Mouse (Mus musculus) layer of hippocampus, adult 9-11 months (tissue): Measurements from ENCODE around the gene Mrgprh.
"Not testable (repeated sequence)": the region's sequence is repeated elsewhere in the genome, so short reads cannot be mapped to it uniquely, and the experiment has no call there.

Experiments
- DNase-seq: peaks from one replicate; pipeline ENCODE4 v3.0.0; 2022

Mrgprh gene

DNA sequence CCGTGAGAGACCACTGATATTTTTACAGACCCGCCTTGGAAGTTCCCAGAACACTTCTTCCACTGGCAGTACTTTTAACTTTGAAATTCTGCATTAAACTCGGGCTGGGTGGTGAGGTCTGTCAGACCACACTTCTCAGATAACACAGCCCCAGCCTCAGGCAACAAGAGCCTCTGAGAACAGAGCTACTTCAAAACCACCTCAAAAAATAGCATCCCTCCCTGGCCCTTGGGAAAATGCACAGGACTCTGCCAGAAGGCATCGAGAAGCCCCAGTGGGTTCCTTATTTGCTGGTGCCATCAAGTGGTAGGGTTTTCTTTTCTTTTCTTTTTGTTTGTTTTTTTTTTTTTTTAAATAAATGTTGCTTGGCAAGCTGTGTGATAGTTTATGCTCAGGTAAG lies 7.2 kb upstream of the Mrgprh start:
- DNase-seq = no peak

GRCm38 (mm10) chr17:12872275-12873028 lies 3.4 kb upstream of the Mrgprh start:
- peak; percentile 78 for DNase-seq

DNA sequence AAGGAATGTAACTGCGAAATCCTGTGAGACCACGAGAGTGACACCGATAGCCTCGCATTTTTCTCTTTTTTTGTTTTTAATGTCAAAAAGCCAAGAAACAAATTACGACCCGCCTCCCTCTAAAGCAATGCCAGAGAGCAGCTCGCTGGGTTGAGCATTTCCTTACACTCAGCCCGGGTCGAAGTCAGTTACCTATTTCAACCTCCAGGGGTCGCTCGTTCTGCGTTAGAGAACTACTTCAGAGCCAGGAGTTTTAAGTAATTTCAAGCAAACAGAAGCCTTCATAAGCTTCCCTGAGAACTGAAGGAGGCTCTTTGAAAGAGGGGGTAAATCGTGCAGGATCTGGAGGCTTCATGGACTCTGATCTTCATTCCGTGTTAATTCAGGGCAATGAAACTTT lies 4.3 kb downstream of the Mrgprh start:
- DNase-seq = peak; percentile 77

DNA sequence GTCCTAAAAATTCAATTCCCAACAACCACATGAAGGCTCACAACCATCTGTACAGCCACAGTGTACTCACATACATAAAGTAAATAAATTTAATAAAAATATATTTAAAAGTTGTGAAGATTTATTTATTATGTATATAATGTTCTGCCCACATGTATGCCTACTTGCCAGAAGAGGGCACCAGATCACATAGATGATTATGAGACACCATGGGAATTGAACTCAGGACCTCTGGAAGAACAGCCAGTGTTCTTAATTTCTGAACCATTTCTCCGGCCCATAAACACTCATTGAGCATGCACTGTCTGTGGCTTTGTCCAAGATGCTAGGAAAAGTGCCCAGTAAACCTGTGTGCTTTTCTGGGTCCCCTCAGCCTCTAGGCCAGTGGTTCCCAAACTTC lies 5.4 kb downstream of the Mrgprh start:
- DNase-seq = no peak

GRCm38 (mm10) chr17:12886620-12887019 lies 10.8 kb downstream of the Mrgprh start:
- DNase-seq = no peak

GRCm38 (mm10) chr17:12887021-12887775 lies 11.4 kb downstream of the Mrgprh start:
- no peak for DNase-seq

DNA sequence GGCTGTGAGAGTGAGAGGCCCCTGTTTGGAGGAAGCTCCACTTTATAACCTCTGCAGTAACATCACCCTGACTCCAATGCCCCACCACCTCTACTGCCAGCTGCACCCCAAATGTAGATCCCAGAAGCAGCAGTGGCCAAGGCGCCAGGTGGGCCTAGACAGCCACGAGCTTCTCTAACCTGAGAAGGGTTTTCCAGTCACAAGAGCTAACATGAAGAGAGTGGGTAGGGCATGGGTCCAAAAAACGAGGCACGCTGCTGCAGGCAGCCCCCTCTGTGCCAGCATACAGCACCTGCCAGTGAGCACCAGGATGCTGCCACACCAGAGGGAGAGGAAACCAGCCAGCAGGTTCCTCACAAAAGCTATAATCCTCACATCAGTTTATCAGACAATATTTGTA lies 15.2 kb downstream of the Mrgprh start:
- no peak for DNase-seq

DNA sequence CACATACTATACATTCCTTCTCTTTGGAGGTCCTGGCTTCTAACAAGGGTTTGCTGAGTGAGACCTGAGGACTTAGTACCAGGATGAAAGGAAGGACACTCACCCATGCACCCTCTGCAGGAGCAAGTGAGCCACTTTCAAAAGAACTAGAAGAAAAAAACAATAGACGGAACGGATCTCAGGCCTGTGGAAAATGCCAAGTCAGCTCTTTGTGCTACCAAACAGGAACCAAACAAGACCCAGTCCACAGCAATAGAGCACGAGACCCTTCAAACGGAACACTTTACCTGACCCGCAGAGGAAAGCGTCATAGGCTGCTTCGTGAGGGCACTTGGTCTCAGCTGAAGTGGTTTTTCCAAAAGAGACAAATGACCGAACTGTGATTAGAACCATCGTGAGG lies 16.2 kb downstream of the Mrgprh start:
- no peak for DNase-seq

DNA sequence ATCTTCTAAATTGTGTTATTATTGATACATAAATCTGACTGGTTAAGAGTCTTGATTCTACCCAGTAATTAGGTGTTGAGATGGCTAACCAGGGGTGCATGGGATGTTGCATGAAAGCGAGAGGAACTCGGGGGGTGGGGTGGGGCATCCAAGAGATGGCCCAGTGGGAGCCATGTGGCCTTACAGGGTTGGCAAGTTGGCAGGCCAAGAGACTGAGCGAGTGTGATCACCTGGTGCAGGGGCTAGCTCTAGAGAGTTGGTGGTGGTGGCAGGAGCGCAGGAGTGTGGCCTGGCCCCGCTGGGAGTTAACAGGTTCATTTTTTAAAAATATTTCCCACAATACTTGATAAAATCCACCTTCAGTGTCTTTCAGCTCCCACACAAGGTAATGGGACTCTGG lies 21.8 kb downstream of the Mrgprh start:
- no peak for DNase-seq

DNA sequence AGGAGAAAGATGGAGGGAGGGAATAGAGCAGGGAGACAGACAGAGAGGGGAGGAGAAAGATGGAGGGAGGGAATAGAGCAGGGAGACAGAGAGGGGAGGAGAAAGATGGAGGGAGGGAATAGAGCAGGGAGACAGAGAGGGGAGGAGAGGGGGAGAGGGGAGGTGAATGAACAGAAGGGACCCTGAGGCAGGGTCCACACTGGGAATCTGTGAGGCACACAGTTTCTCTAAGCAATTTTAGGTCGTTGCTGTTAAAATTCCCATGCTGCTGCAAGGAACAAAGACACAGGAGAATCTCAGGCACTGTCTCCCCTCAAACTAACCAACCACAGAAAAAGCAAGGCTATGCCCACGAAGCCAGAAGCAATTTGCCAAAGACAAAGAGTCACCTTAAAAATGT lies 22.8 kb downstream of the Mrgprh start:
- not testable (repeated sequence) for DNase-seq

DNA sequence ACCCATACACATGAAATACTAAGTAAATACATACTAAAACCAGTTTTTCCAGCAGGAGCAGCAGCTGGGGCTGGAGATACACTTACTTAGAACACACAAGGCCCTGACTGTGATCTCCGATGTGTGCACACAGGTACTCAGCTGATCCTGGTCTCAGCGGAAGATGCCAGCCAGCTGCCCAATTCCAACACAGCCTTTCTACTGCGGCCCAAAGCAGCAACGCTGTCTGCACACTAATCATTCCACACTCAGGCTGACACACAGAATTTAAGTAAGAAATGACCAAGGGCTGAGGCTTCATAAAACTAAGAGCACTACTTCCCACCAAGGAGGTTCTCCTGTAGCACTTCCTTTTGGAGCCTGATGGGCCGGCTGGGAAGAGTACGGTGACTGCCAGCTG lies 26.5 kb downstream of the Mrgprh start:
- DNase-seq = no peak

GRCm38 (mm10) chr17:12903372-12904333 lies 27.8 kb downstream of the Mrgprh start:
- no peak for DNase-seq

GRCm38 (mm10) chr17:12904349-12904748 lies 28.5 kb downstream of the Mrgprh start:
- no peak for DNase-seq

DNA sequence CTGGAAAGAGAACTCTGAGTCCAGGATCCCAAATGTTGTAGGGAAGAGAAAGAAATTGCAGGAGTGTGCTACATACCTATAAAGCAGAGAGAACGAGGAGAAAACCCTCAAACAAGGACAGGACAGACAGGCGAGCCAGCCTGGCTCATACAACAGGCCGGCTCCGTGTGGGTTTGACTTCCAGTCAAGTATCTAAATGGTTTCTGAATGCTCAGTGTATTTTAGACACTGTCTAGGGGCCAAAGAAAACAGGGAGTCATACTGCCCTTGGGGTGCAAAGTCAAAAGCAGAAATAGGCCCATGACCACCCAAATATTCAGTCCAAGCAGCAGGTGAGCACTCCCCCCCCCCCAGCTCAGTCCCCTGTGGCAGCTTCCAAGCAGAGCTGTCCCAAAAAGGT lies 30.0 kb downstream of the Mrgprh start:
- no peak for DNase-seq

- DNase-seq = no peak
These were observed 30.6 kb downstream of the Mrgprh start for GRCm38 (mm10) chr17:12906436-12906835.

DNA sequence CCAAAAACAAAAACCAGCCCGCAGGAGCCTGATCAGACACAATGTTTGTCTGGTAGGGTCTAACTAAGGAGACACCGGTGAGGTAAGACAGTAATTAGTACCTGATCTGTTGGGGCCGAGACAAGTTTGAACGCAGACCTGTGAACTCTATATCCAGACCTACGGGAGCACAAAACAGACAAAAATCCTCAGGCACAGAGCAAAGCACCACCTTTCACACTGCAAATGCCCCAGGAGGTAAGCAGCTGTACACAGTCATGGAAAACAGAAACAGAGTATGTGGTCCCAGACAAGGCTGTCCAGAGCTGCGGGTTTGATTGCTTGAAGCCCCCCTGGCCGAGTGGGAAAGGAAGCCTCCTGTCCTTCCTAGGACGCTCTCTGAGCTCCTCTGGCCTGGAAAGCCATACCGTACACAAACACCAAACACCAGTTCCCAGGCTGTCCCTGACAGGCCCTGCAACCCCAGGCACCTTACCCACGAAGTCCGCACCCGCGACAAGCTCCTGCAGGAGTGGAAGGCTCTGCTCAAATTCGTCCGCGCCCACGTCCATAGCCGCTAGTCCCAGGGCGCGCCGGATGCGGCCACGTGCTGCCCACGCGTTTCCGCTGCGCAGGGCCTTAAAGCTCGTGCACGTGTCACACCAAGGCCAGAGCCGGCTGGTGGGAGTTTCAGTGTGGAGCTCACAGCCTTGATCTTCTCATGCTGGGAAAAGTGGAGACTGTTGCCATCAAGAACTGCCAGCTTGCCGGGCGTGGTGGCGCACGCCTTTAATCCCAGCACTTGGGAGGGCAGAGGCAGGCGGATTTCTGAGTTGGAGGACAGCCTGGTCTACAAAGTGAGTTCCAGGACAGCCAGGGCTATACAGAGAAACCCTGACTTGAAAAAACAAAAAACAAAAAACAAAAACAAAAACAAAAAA lies 33.8 kb downstream of the Mrgprh start, which contains the start of gene Pnldc1:
Gene Pnldc1 (minus strand): TSS at position 870 of the 920 bp plus-strand sequence.
- no peak for DNase-seq

GRCm38 (mm10) chr17:12910391-12910790 lies 34.6 kb downstream of the Mrgprh start:
- no peak for DNase-seq

DNA sequence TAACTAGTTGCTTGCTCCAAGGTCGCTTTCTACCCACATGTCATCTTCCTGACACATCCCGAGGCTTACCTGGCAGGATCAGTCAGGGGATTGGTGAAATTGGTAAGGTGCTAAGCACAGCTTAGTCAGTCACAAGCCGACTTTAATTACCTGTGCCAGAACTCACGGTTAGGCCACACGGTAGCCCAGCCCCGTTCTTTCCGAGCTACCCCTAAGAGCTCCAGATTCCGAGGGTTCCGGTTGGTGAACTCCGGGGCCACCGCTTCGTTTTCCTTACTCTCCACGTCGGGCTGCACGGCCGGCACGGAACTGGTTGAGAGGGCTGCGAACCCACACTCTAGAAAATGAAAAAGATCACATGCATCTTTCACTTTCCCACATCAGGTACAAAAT lies 39.6 kb downstream of the Mrgprh start, which contains the start of gene Tcp1:
Gene Tcp1 (plus strand): TSS at position 214 of the 393 bp plus-strand sequence.
- no peak for DNase-seq

DNA sequence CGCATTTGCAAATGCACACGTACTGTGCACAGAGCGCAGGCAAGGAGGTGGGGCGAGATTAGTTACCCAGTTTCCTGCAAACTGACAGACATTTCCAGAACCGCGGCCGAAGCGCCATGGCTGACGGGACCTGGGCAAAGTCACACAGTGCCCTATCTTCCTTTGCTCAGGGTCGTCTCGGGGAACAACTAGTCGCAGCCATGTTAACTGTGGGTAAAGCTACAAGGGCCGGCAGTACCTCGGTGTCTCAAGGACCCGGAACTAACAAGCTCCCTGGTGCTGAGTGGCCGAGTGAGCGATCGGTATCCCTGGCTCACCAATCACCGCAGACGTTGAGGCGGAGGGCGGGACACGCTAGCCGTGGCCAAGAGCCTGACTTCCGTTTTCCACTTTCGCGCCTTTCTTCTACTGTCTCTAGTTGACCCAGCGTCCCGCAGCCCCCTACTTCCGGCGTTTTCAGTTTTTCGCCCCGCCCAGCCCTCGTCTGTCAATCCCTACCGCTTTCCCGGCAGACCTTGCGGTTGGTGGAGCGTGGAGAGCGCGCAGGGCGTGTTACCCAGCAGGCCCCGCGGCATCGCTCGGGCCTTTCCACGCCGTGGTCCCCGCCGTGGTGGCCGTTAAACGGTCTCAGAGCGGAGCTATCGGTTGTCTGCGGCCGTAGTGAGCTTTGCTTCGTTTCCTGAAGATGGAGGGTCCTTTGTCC lies 40.2 kb downstream of the Mrgprh start, which contains the start of gene Mrpl18:
Gene Mrpl18 (minus strand): TSS at position 465 of the 703 bp plus-strand sequence.
- DNase-seq = peak; percentile 100

DNA sequence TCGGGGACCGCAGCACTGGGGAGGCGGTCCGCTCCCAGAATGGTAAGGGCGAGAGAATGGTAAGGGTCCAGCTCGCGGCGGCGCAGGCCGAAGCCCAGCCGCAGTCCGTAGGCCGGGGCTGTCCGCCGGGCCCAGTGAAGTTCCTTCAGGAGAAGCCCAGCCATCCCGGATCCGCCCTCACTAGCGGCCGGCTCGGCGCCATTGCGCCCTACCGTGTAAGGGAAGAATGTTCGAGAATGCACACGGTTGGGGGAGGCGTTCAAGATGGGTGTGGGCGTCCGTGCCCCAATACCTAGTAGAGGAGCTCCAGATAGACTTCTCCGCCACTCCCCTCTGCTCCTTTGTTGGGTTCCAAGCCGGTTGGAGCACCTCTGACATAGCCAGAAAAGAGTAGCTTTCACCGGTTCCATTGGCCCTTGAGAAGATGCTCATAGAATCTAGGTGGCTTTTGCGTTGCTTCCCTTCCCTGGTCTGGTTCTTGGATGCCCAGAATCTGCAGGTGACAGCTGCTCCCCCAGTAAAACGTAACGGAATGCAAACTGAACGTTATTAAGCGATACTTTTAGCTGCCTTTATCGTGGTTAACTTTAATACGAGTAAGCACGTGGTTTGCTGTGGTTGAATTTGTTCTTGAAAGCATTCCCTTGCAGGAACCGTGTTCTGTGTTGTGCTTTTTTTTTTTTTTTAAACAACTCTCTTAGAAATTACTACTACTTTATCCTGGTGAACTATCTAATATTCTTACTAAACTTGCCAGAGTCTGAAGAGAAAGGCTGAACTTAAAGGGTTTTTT lies 41.0 kb downstream of the Mrgprh start:
- peak; percentile 46 for DNase-seq
